Mouse (Mus musculus) MEL (cell line): ENCODE measurements around the gene Ttll6.

Source experiments
- CTCF ChIP-seq, 3 experiments: IDR thresholded peaks in 2 of 3; conservative IDR thresholded peaks in 1 of 3; 2 replicates each; pipeline ENCODE4 v1.5.1; 2011 to 2012; ENCODE audit warnings: low read length in 3 of 3, low read depth in 2 of 3, mild to moderate bottlenecking in 2 of 3, improper control_type of control experiment in 1 of 3, inconsistent platforms in 1 of 3, mixed read lengths in 1 of 3, moderate library complexity in 1 of 3; ENCODE audit not compliant: control insufficient read depth in 1 of 3, insufficient read depth in 1 of 3, poor library complexity in 1 of 3, severe bottlenecking in 1 of 3
- E2F4 ChIP-seq: IDR thresholded peaks from 2 replicates; pipeline ENCODE4 v1.6.1; 2011; ENCODE audit warnings: low read depth, low read length, improper control_type of control experiment, borderline replicate concordance
- ELF1 ChIP-seq: IDR thresholded peaks from 2 replicates; pipeline ENCODE4 v1.6.1; 2014; ENCODE audit warnings: low read depth, mild to moderate bottlenecking, inconsistent platforms, low read length, improper control_type of control experiment, moderate library complexity
- EP300 ChIP-seq, 2 experiments: IDR thresholded peaks; 2 replicates each; pipeline ENCODE4 v1.6.1; 2011; ENCODE audit warnings: improper control_type of control experiment in 2 of 2, low read length in 2 of 2, low read depth in 1 of 2, mild to moderate bottlenecking in 1 of 2
- MAX ChIP-seq: IDR thresholded peaks from 2 replicates; pipeline ENCODE4 v1.6.1; 2011; ENCODE audit warnings: low read length, improper control_type of control experiment
- POLR2A ChIP-seq, 2 experiments: IDR thresholded peaks; 2 replicates each; pipeline ENCODE4 v1.6.1; 2011 to 2012; ENCODE audit warnings: low read length in 2 of 2, mild to moderate bottlenecking in 2 of 2, control low read depth in 1 of 2, improper control_type of control experiment in 1 of 2, low read depth in 1 of 2, moderate library complexity in 1 of 2; ENCODE audit not compliant: control insufficient read depth in 1 of 2, insufficient read depth in 1 of 2, poor library complexity in 1 of 2
- SMC3 ChIP-seq: IDR thresholded peaks from 2 replicates; pipeline ENCODE4 v1.6.1; 2011; ENCODE audit warnings: low read depth, low read length, improper control_type of control experiment
- ZKSCAN1 ChIP-seq: IDR thresholded peaks from 2 replicates; pipeline ENCODE4 v1.6.1; 2012; ENCODE audit warnings: low read depth, mild to moderate bottlenecking, inconsistent platforms, low read length, improper control_type of control experiment, moderate library complexity
- ZNF384 ChIP-seq: IDR thresholded peaks from 2 replicates; pipeline ENCODE4 v1.6.1; 2012; ENCODE audit warnings: low read depth, mild to moderate bottlenecking, inconsistent platforms, low read length, improper control_type of control experiment

DNA sequence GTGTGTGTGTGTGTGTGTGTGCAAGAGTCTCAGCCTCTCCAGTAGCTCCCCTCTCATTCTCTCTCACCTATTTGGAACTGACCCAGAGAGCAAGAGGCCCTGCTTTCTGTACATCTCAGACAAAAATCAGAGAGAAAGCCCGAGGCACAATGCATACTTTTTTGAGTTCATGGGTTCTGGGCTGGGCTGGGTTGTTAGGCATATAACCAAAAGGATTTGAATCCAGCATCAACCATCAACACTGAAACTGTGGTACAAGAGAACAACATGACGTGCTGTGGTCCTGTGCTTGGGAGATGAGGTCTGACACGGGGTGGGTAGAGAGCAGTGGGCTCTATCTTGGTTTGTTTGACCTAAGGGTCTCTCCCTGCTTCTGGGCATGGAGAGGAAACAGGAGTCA is 38.0 kb downstream of the Ttll6 start:
- no peak for TF ChIP-seq EP300 (IDR thresholded peaks at IDR 0.05; ENCODE audit: low read depth in 1 of 2, low read length in 2 of 2)
- no peak for TF ChIP-seq E2F4
- TF ChIP-seq CTCF (IDR thresholded peaks at IDR 0.05 in 2 of 3, conservative IDR thresholded peaks at IDR 0.05 in 1 of 3; ENCODE audit: control insufficient read depth in 1 of 3, insufficient read depth in 1 of 3, low read depth in 2 of 3, low read length in 3 of 3, poor library complexity in 1 of 3, severe bottlenecking in 1 of 3): no peak
- TF ChIP-seq ZNF384: no peak
- TF ChIP-seq MAX: no peak
- no peak for TF ChIP-seq ZKSCAN1
- no peak for TF ChIP-seq POLR2A (IDR thresholded peaks at IDR 0.05; ENCODE audit: control insufficient read depth in 1 of 2, insufficient read depth in 1 of 2, low read depth in 1 of 2, low read length in 2 of 2, poor library complexity in 1 of 2)
- TF ChIP-seq SMC3: no peak
- no peak for TF ChIP-seq ELF1
